Mouse (Mus musculus): ENCODE measurements around the gene Gm20890.
"Not testable (repeated sequence)": the region's sequence is repeated elsewhere in the genome, so short reads cannot be mapped to it uniquely, and the experiment has no call there.

DNA sequence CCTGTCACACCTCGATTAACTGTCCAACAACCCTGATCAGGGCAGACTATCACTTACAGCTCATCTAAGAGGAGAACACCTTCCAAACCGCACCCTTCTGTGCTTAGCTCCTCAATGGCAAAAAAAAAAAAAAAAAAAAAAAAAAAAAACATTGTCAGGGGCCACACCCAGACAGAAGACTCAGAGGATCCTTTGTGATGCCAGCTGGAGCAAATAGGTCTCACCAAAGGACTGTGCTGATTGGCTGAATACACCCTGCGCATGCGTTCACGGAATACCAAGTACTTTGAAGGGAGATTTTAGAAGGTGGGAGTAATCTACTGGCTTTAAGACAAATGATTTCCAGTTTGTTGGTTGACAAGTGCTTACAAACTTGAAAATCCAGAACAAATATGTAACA, at the start of gene Gm20890:
- not testable (repeated sequence) for TF ChIP-seq CTCF (conservative IDR thresholded peaks at IDR 0.05; ENCODE audit: insufficient read depth, insufficient read length, low read depth, low read length); POLR2A (IDR thresholded peaks at IDR 0.05; ENCODE audit: low read depth, low read length)

All from kidney, adult 2 months (tissue).